Mouse (Mus musculus) MEL (cell line): ENCODE results near the gene 1520401A03Rik. TPM values are rescaled to one million over a fixed set of nuclear protein-coding genes. Genes with fewer than 3 reads are reported as not detected.

ENCODE experiments used
- DNase-seq: peaks from one replicate; pipeline ENCODE4 v3.0.0; 2011; ENCODE audit warnings: low read depth, low spot score
- H3K27ac ChIP-seq: 2 replicates; pipeline ENCODE4 v1.5.1; 2012; ENCODE audit warnings: low read depth, mild to moderate bottlenecking, control low read depth, low read length, moderate library complexity; ENCODE audit not compliant: control insufficient read depth
- H3K27me3 ChIP-seq, 2 experiments: fragments of 150-350 bp in 1 of 2; sonication (generic) in 1 of 2; 2 replicates each; pipeline ENCODE4 v1.6.1; 2012; ENCODE audit warnings: low read length in 2 of 2, mild to moderate bottlenecking in 2 of 2, improper control_type of control experiment in 1 of 2, moderate library complexity in 1 of 2; ENCODE audit not compliant: insufficient read depth in 2 of 2, control insufficient read depth in 1 of 2
- H3K36me3 ChIP-seq, 2 experiments: 2 replicates each; pipeline ENCODE4 v1.6.1; 2012 to 2014; ENCODE audit warnings: low read length in 2 of 2, improper control_type of control experiment in 1 of 2, inconsistent platforms in 1 of 2, mild to moderate bottlenecking in 1 of 2; ENCODE audit not compliant: insufficient read depth in 2 of 2, control insufficient read depth in 1 of 2
- H3K4me1 ChIP-seq, 2 experiments: fragments of 150-350 bp in 1 of 2; sonication (generic) in 1 of 2; 2 replicates each; pipeline ENCODE4 v1.6.1; 2012; ENCODE audit warnings: low read length in 2 of 2, improper control_type of control experiment in 1 of 2, mild to moderate bottlenecking in 1 of 2; ENCODE audit not compliant: insufficient read depth in 2 of 2, control insufficient read depth in 1 of 2
- H3K4me3 ChIP-seq, 2 experiments: fragments of 150-350 bp in 1 of 2; sonication (generic) in 1 of 2; 2 replicates each; pipeline ENCODE4 v1.5.1; 2012; ENCODE audit warnings: low read depth in 2 of 2, low read length in 2 of 2, mild to moderate bottlenecking in 2 of 2, moderate library complexity in 2 of 2, control low read depth in 1 of 2, improper control_type of control experiment in 1 of 2; ENCODE audit not compliant: control insufficient read depth in 1 of 2, insufficient read depth in 1 of 2
- H3K79me2 ChIP-seq: 2 replicates; pipeline ENCODE4 v1.6.1; 2012; ENCODE audit warnings: mild to moderate bottlenecking, low read length, moderate library complexity; ENCODE audit not compliant: control insufficient read depth, poor library complexity, insufficient read depth
- H3K9ac ChIP-seq: 2 replicates; pipeline ENCODE4 v1.6.1; 2012; ENCODE audit warnings: low read depth, mild to moderate bottlenecking, control low read depth, low read length, moderate library complexity; ENCODE audit not compliant: control insufficient read depth, poor library complexity, severe bottlenecking
- H3K9me3 ChIP-seq: fragments of 150-350 bp; sonication (generic); replicated peaks from 2 replicates; pipeline ENCODE4 v1.6.1; 2012; ENCODE audit warnings: mild to moderate bottlenecking, low read length, improper control_type of control experiment, moderate library complexity; ENCODE audit not compliant: insufficient read depth
- CHD1 ChIP-seq: IDR thresholded peaks from 2 replicates; pipeline ENCODE4 v1.6.1; 2012; ENCODE audit warnings: low read depth, mild to moderate bottlenecking, inconsistent platforms, low read length, improper control_type of control experiment
- CTCF ChIP-seq, 3 experiments: IDR thresholded peaks in 2 of 3; conservative IDR thresholded peaks in 1 of 3; 2 replicates each; pipeline ENCODE4 v1.5.1; 2011 to 2012; ENCODE audit warnings: low read length in 3 of 3, low read depth in 2 of 3, mild to moderate bottlenecking in 2 of 3, improper control_type of control experiment in 1 of 3, inconsistent platforms in 1 of 3, mixed read lengths in 1 of 3, moderate library complexity in 1 of 3; ENCODE audit not compliant: control insufficient read depth in 1 of 3, insufficient read depth in 1 of 3, poor library complexity in 1 of 3, severe bottlenecking in 1 of 3
- E2F4 ChIP-seq: IDR thresholded peaks from 2 replicates; pipeline ENCODE4 v1.6.1; 2011; ENCODE audit warnings: low read depth, low read length, improper control_type of control experiment, borderline replicate concordance
- EP300 ChIP-seq, 2 experiments: IDR thresholded peaks; 2 replicates each; pipeline ENCODE4 v1.6.1; 2011; ENCODE audit warnings: improper control_type of control experiment in 2 of 2, low read length in 2 of 2, low read depth in 1 of 2, mild to moderate bottlenecking in 1 of 2
- GATA1 ChIP-seq: IDR thresholded peaks from 2 replicates; pipeline ENCODE4 v1.6.1; 2011; ENCODE audit warnings: low read depth, low read length, improper control_type of control experiment
- HCFC1 ChIP-seq: IDR thresholded peaks from 2 replicates; pipeline ENCODE4 v1.6.1; 2012; ENCODE audit warnings: low read depth, mild to moderate bottlenecking, inconsistent platforms, low read length, improper control_type of control experiment, moderate library complexity
- MAFK ChIP-seq: IDR thresholded peaks from 2 replicates; pipeline ENCODE4 v1.6.1; 2011; ENCODE audit warnings: low read depth, mild to moderate bottlenecking, low read length, improper control_type of control experiment, borderline replicate concordance
- MAZ ChIP-seq: IDR thresholded peaks from 2 replicates; pipeline ENCODE4 v1.6.1; 2012; ENCODE audit warnings: low read depth, mild to moderate bottlenecking, inconsistent platforms, low read length, improper control_type of control experiment
- MEF2A ChIP-seq: IDR thresholded peaks from 2 replicates; pipeline ENCODE4 v1.6.1; 2014; ENCODE audit warnings: low read depth, mild to moderate bottlenecking, inconsistent platforms, low read length, improper control_type of control experiment; ENCODE audit not compliant: poor library complexity, insufficient replicate concordance, severe bottlenecking; ENCODE audit errors: extremely low read depth
- MYC ChIP-seq: IDR thresholded peaks from 2 replicates; pipeline ENCODE4 v1.6.1; 2011; ENCODE audit warnings: low read depth, mild to moderate bottlenecking, low read length, improper control_type of control experiment, moderate library complexity
- NELFE ChIP-seq: IDR thresholded peaks from 2 replicates; pipeline ENCODE4 v1.6.1; 2011; ENCODE audit warnings: low read depth, low read length, improper control_type of control experiment
- POLR2AphosphoS2 ChIP-seq: IDR thresholded peaks from 2 replicates; pipeline ENCODE4 v1.6.1; 2011; ENCODE audit warnings: low read length, improper control_type of control experiment
- TAL1 ChIP-seq: IDR thresholded peaks from 2 replicates; pipeline ENCODE4 v1.6.1; 2012; ENCODE audit warnings: mild to moderate bottlenecking, inconsistent platforms, low read length, moderate library complexity, mixed read lengths
- TBP ChIP-seq: IDR thresholded peaks from 2 replicates; pipeline ENCODE4 v1.8.0; 2011; ENCODE audit warnings: low read depth, low read length, improper control_type of control experiment
- TCF12 ChIP-seq: IDR thresholded peaks from 2 replicates; pipeline ENCODE4 v1.6.1; 2014; ENCODE audit warnings: low read depth, mild to moderate bottlenecking, inconsistent platforms, low read length, improper control_type of control experiment, moderate library complexity
- ZC3H11A ChIP-seq: IDR thresholded peaks from 2 replicates; pipeline ENCODE4 v1.6.1; 2012; ENCODE audit warnings: low read depth, mild to moderate bottlenecking, inconsistent platforms, low read length, improper control_type of control experiment
- ZKSCAN1 ChIP-seq: IDR thresholded peaks from 2 replicates; pipeline ENCODE4 v1.6.1; 2012; ENCODE audit warnings: low read depth, mild to moderate bottlenecking, inconsistent platforms, low read length, improper control_type of control experiment, moderate library complexity
- ZMIZ1 ChIP-seq: IDR thresholded peaks from 2 replicates; pipeline ENCODE4 v1.6.1; 2012; ENCODE audit warnings: low read depth, mild to moderate bottlenecking, inconsistent platforms, low read length, improper control_type of control experiment, moderate library complexity
- ZNF384 ChIP-seq: IDR thresholded peaks from 2 replicates; pipeline ENCODE4 v1.6.1; 2012; ENCODE audit warnings: low read depth, mild to moderate bottlenecking, inconsistent platforms, low read length, improper control_type of control experiment
- polyA plus RNA-seq, 2 experiments: library from polyadenylated mRNA; stranded (reverse) in 1 of 2; unstranded in 1 of 2; fragments of >175 nt in 1 of 2; fragments of >200 nt in 1 of 2; gene quantifications; 2 replicates each; pipeline versions ENCODE4 v1.2.1 to v1.2.4; 2012; ENCODE audit warnings: low replicate concordance in 2 of 2, low read depth in 1 of 2; ENCODE audit not compliant: insufficient read length in 2 of 2, insufficient read depth in 1 of 2, missing spikeins in 1 of 2
- total RNA-seq: library from RNA; depleted of rRNA; stranded (reverse); fragments of 300-350 nt; gene quantifications from 2 replicates; pipeline ENCODE4 v1.2.3, GENCODE M21; 2012

The 1520401A03Rik gene
- total and polyA plus RNA-seq, 3 experiments: not detected

DNA sequence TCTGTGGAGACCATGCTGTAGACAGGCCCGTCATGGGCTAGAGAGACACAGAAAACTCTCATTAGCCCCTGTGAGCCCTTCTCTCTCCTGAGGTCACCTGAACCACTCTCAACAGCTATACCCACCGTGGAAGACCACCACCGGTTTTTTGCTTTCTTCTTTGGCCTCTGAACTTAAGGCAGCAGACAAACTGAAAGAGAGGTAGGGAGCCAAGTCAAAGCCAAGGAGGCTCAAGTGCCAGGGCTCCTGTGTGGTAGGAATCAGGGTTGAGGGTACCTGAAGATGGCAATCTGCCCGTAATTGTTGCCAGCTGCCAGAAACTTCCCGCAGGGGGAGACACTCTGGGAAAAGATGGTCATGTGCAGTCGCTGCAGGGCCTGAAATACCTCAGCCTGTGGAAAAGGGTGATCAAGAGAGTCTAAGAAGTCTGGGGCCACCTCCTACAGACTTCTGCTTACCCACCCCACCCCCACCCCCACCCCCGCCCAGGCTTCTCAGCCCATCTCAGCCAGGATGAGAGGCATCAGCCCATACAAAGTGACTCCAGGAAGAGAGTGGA lies 52.0 kb downstream of the 1520401A03Rik start:
- no peak for DNase-seq
- Histone ChIP-seq H3K4me3 (no peak overlapping the region), H3K36me3 (peaks cover 0 to 9% of the 10 kb centered on the region in 2 experiments; a peak in 2 of 4 replicates), H3K27ac (no peak overlapping the region), H3K9me3 (no peaks in the 10 kb centered on the region), H3K79me2 (peaks cover 6% of the 10 kb centered on the region; the same call in 1 of the 2 replicates), H3K9ac (no peak overlapping the region), H3K4me1 (peaks cover 0 to 16% of the 10 kb centered on the region in 2 experiments; a peak in 3 of 4 replicates), H3K27me3 (no peaks in the 10 kb centered on the region)
- no peak for TF ChIP-seq EP300 (IDR thresholded peaks at IDR 0.05; ENCODE audit: low read depth in 1 of 2, low read length in 2 of 2)
- TF ChIP-seq TAL1: no peak
- no peak for TF ChIP-seq CHD1
- TF ChIP-seq ZC3H11A: no peak
- TF ChIP-seq MAFK: no peak
- no peak for TF ChIP-seq E2F4
- TF ChIP-seq ZMIZ1: no peak
- TF ChIP-seq ZNF384: no peak
- TF ChIP-seq TCF12: no peak
- no peak for TF ChIP-seq POLR2AphosphoS2
- no peak for TF ChIP-seq GATA1
- no peak for TF ChIP-seq MYC
- no peak for TF ChIP-seq TBP
- TF ChIP-seq MEF2A: no peak
- TF ChIP-seq MAZ: no peak
- no peak for TF ChIP-seq CTCF (IDR thresholded peaks at IDR 0.05 in 2 of 3, conservative IDR thresholded peaks at IDR 0.05 in 1 of 3; ENCODE audit: control insufficient read depth in 1 of 3, insufficient read depth in 1 of 3, low read depth in 2 of 3, low read length in 3 of 3, poor library complexity in 1 of 3, severe bottlenecking in 1 of 3)
- no peak for TF ChIP-seq HCFC1
- TF ChIP-seq ZKSCAN1: no peak
- TF ChIP-seq NELFE: no peak

DNA sequence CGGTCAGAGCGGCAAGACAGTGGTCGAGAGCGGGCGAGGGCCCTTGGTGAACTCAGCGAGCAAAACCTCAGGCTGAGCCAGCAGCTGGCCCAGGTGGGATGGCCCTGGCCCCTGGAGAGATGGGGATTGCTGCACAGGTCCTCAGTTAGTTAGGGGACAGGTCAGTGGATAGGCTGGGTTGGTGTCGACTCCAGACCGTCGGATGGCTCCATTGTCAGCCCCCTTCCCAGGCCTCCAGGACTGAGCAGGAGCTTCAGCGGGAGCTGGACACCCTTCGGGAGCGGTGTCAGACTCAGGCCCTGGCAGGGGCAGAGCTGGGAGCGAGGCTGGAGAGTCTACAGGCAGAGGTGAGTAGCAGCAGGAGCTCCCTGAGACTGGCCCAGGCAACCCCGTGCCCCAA lies 57.1 kb downstream of the 1520401A03Rik start:
- no peak for DNase-seq
- Histone ChIP-seq H3K9ac (no peak overlapping the region), H3K36me3 (no peaks in the 10 kb centered on the region), H3K79me2 (no peaks in the 10 kb centered on the region), H3K9me3 (no peaks in the 10 kb centered on the region), H3K4me1 (peaks cover 0 to 4% of the 10 kb centered on the region in 2 experiments; a peak in 2 of 4 replicates), H3K27ac (no peak overlapping the region), H3K4me3 (no peak overlapping the region), H3K27me3 (no peaks in the 10 kb centered on the region)
- no peak for TF ChIP-seq MYC
- no peak for TF ChIP-seq TCF12
- no peak for TF ChIP-seq CHD1
